Mouse (Mus musculus) cerebellum, adult 9-11 months (tissue): ENCODE data around the gene Epb41l4b.

Experiments used
- DNase-seq: peaks from one replicate; pipeline ENCODE4 v3.0.0; 2022

The Epb41l4b gene

GRCm38 (mm10) chr4:57010919-57011318 lies 132.3 kb downstream of the Epb41l4b start:
- no peak for DNase-seq

GRCm38 (mm10) chr4:57010425-57010824 lies 132.8 kb downstream of the Epb41l4b start:
- DNase-seq: no peak

- no peak for DNase-seq
These were observed 135.5 kb downstream of the Epb41l4b start for GRCm38 (mm10) chr4:57007717-57008116.

GRCm38 (mm10) chr4:57005011-57005410 lies 138.2 kb downstream of the Epb41l4b start:
- peak; percentile 54 for DNase-seq

GRCm38 (mm10) chr4:57003886-57004285 lies 139.4 kb downstream of the Epb41l4b start:
- DNase-seq: no peak

GRCm38 (mm10) chr4:57002751-57003150 lies 140.5 kb downstream of the Epb41l4b start:
- DNase-seq: no peak

- no peak for DNase-seq
These were observed 141.8 kb downstream of the Epb41l4b start for GRCm38 (mm10) chr4:57001437-57001836.

- DNase-seq: no peak
These were observed 149.9 kb downstream of the Epb41l4b start for GRCm38 (mm10) chr4:56993331-56993730.

GRCm38 (mm10) chr4:56991951-56992350 lies 151.3 kb downstream of the Epb41l4b start:
- DNase-seq: no peak

GRCm38 (mm10) chr4:56990215-56990584 lies 153.0 kb downstream of the Epb41l4b start, which contains the start of gene Frrs1l:
Frrs1l (minus strand) TSS chr4:56990391.
- peak; percentile 82 for DNase-seq

- peak; percentile 83 for DNase-seq
These were observed 153.6 kb downstream of the Epb41l4b start for GRCm38 (mm10) chr4:56989431-56990214.

- DNase-seq: no peak
These were observed 177.6 kb downstream of the Epb41l4b start for GRCm38 (mm10) chr4:56965586-56966179.

GRCm38 (mm10) chr4:56963687-56964086 lies 179.6 kb downstream of the Epb41l4b start:
- DNase-seq: peak; percentile 68

GRCm38 (mm10) chr4:56961320-56961925 lies 181.8 kb downstream of the Epb41l4b start:
- DNase-seq: no peak

- DNase-seq: no peak
These were observed 185.7 kb downstream of the Epb41l4b start for GRCm38 (mm10) chr4:56957518-56957917.

GRCm38 (mm10) chr4:56953235-56953634 lies 190.0 kb downstream of the Epb41l4b start:
- DNase-seq: no peak

- DNase-seq: no peak
These were observed 191.5 kb downstream of the Epb41l4b start for GRCm38 (mm10) chr4:56951701-56952100.

GRCm38 (mm10) chr4:56949494-56949893 lies 193.7 kb downstream of the Epb41l4b start:
- DNase-seq: no peak

GRCm38 (mm10) chr4:56946641-56947640 lies 196.3 kb downstream of the Epb41l4b start, which contains the start of gene Tmem245:
Tmem245 (minus strand) TSS chr4:56947437.
- peak; percentile 94 for DNase-seq

GRCm38 (mm10) chr4:56946180-56946579 lies 197.1 kb downstream of the Epb41l4b start:
- no peak for DNase-seq

GRCm38 (mm10) chr4:56944286-56944685 lies 199.0 kb downstream of the Epb41l4b start:
- no peak for DNase-seq

- DNase-seq: no peak
These were observed 200.0 kb downstream of the Epb41l4b start for GRCm38 (mm10) chr4:56943258-56943657.

GRCm38 (mm10) chr4:56942567-56942966 lies 200.7 kb downstream of the Epb41l4b start:
- DNase-seq: no peak
